Mouse (Mus musculus) heart, adult 8-10 months (tissue): ENCODE measurements at regions not wholly inside any gene's neighbourhood (a gene's known extent, or its start where the extent isn't known, plus 50 kb on each side); places are given as distances from the start of the nearest gene placed in this dataset.
A peak's percentile ranks its signal among the peaks of the same experiment; 100 is the strongest.

ENCODE experiments used
- DNase-seq: peaks from one replicate; pipeline ENCODE4 v3.0.0; 2022; ENCODE audit warnings: low spot score

- no peak for DNase-seq
Observed at GRCm38 (mm10) chr5:53329591-53329990, 62.7 kb downstream of the Smim20 start.

DNA sequence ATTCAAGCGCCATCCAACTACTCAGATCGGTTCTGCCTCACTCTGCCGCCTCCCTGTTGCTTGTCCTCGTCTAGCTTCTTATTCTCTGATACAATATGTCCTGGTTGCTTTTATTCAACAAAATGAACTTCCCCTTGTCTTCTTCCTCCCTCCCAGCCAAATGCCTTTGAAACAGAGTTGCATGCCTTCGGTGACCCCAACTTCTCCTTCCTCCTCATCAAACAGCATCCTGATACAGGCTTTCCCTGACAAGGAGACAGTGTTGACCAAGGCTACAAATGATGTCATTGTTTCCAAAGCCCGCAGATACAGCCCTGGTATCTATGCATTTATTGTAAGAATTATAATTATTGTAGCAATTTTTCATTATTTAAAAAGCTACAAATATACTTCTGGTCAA lies 69.8 kb downstream of the Smim20 start:
- no peak for DNase-seq

- DNase-seq, result no peak
Observed at GRCm38 (mm10) chr5:53337816-53338215, 70.9 kb downstream of the Smim20 start.

DNA sequence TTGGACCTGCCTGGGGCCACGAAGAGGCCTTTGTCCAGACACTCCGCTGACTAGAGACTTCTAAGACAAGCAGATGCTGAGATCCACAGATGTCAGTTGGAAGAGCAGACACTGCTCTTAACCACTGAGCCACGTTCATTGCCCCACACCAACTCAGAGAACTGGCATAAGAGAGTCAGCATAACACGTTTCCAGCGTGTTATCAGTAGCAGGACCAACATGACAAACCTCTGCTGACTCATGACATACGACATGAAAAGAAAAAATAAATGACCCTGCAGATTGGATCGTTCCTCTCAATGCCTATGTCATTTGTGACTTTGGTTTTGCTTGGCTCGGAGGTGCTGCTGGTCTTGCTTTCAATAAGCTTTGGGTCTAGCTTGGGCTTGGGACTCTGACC lies 78.3 kb downstream of the Smim20 start:
- no peak for DNase-seq

DNA sequence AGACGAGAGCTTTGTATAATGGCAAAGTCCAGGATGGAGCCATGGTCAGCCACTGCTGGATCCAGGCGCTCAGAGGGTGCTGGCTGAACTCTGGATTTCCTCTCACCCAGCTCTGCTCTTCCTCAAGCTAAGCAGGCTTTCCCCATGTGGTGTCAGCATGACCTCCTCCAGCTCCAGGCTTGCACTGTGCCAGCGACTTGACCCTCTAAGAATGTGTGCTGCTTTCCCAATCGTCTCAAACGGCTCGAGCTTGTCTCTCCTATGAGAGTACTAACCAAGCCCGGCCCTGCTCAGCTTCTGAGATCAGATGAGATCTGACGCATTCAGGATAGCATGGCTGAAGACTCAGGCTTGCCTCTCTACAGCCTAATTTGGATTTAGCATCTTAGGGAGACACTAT lies 79.1 kb downstream of the Smim20 start:
- no peak for DNase-seq

GRCm38 (mm10) chr5:53346756-53347155 lies 79.9 kb downstream of the Smim20 start:
- no peak for DNase-seq

- no peak for DNase-seq
Observed at GRCm38 (mm10) chr5:53352852-53353251, 86.0 kb downstream of the Smim20 start.

GRCm38 (mm10) chr5:53354296-53354695 lies 87.4 kb downstream of the Smim20 start:
- no peak for DNase-seq

- DNase-seq, result peak; percentile 78
Observed at GRCm38 (mm10) chr5:53355069-53355468, 88.2 kb downstream of the Smim20 start.

DNA sequence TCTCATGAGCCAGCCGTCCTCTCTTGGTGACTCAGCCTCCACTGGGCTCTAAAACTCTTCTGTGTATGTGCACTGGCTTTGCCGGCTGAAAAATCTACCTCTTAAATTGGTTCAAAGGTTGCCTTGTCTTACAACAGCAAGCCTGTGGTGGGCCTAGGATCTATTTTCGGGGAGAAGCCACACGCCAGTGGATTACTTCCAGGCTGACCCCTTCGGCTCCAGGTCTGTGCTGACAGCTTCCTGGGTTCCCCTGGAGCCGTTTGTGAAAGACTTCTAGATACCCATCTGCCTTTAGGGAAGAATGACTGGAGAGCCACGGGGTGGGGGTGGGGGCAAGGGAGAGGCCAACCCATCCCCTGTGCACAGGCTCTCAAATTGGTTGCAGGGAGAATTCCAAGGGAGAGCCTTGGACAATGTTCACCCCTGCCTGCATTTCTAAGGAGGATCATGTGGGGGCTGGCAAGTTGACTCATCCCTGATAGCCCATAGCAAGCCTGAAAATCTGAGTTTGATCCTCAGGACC lies 90.3 kb downstream of the Smim20 start:
- DNase-seq, result no peak

DNA sequence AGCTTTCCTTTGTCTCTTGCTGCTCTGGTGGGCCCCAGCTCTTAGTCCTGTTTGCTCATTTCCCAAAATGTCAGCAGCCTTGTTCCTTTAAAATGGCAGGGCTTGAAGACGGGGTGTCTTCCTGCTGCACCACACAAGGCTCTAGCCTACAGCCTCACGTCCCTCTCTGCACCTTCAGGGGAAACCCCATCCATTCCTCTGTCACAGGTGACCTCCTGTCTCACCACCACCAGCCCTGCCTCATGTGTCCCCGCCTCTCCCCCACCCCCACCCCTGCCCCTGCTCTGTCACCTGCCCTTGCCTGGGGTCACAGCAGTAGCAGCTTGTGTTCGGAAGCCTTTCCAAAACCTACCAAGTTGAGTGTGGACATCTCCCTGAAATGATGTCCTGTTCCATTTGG lies 91.3 kb downstream of the Smim20 start:
- DNase-seq, result no peak

- no peak for DNase-seq
Observed at GRCm38 (mm10) chr5:53359887-53360286, 93.0 kb downstream of the Smim20 start.

DNA sequence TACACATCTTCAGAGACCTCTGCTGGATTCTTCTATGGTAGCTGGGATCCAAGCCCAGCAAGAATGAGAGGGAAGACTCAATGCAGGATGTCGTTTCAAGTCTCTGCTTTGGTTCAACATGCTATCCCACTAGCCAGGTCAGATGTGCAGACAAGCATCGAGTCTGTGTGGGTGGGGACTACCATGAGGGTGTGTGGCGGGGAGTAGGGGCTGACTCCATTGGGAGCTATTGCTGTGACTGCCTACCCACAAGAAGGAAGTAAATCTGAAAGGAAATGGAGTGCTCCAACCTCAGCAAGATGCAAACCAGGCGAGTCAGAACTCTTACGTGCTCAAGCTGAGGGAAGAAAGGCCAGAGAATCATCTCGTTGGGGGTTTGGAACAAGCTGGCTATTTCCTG lies 94.4 kb downstream of the Smim20 start:
- DNase-seq, result no peak

DNA sequence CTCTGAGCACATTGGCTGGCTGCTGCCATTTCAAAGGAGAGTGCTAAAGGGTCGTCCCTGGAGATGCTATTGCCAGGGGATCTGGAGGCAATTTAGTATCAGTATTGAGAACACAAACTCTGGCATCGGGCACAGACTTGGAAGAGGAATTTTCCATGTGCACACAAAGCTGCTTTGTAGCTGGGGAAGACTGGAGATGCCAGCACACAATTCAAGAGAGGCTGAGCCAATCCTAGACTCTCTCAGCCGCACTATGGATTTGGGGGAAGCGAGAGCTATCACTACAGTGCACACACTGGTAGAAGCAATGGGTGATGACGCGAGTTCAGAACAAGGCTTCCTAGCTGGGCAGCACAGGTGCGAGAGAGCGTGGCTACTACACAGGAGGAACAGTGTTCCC lies 97.0 kb downstream of the Smim20 start:
- no peak for DNase-seq

DNA sequence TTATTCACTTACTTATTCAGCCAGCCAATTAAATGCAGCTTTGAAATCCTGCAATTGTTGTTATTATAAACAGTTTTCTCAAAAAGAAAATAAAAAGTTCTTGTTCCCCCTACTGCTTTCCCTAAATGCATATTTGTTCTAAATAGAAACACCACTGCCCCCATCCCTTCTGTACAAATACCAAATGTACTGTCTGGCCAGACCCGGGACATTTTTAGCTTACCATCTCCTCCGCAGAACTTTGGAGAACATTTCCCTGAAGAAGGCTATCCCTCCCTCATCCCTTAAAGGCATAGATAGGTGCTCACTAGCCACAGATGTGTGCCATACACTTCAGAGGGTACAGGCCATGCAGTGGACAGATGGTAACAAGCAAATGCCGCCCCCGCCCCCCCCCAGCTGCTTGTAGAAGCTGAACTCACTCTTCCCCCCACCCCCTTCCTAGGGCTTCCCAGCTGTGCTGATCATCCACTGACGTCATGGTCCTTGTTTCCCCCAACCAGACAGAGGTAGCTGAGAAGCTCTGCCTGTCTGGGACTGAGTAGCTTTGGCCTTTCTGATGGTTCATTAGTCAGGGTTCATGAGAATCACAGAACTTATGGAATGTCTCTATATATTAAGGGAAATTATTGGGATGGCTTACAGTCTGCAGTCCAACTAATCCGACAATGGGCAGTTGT lies 98.9 kb upstream of the Rbpj start:
- no peak for DNase-seq

GRCm38 (mm10) chr5:53370272-53370671 lies 95.7 kb upstream of the Rbpj start:
- DNase-seq, result no peak

DNA sequence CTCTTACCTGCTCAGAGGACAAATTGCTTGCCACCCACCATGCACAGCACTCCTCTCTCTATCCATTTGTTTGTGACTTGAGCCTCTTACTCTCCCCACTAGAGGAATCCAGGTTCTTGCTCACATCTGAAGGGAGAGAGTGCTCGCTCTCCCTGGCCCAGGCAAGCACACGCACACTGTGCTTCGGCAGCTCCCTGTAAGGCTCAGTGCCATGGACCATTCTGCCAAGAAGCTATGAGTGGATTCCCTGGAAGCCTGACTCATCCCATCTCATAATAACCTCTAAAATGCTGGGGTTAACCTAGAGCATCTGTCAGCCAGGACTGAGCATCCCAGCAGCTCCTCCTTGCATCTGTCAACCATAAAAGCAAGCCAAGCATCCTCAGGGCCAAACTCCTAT lies 94.3 kb upstream of the Rbpj start:
- DNase-seq, result no peak

GRCm38 (mm10) chr5:53373315-53373714 lies 92.6 kb upstream of the Rbpj start:
- no peak for DNase-seq

DNA sequence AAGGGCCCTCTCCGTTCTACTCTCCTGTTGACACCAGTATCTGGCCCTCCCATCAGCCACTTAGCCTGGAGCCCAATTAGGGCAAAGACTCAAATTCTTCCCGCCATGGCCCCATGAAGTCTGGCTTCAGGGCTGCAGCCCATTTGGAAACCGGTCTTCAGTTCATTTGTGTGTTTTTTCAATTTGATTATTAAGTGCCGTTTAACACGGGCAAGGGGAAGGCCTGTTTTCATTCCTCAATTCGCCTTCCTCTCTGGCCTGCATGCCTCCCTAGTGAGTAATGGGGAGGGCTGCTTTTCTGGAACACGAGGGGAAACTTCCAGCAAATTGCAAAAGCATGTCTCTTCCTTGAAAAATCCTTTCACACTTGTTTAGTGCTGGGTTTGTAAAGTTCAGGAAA lies 89.1 kb upstream of the Rbpj start:
- no peak for DNase-seq

- DNase-seq, result no peak
Observed at GRCm38 (mm10) chr5:53377698-53378097, 88.3 kb upstream of the Rbpj start.

- DNase-seq, result no peak
Observed at GRCm38 (mm10) chr5:53378106-53378505, 87.8 kb upstream of the Rbpj start.

DNA sequence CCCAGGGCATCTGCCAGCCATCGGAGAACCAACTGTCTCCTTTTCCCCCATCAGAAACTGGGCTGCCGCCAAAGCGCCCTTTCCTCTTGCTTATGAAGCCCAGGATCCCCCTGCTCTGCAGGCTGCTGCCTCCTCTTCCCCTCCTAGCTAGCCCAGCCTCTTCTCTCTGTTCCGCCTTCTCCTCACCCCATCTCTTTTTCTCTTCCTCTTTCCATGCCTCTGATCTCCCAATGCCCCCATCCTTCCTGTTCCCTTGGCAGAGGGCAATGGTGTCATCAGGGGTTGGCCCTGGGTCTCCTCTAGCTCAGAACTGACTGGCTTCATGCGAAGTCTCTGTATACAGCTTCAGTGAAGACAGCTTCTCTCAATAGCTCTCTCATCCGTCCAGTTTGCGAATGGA lies 87.4 kb upstream of the Rbpj start:
- DNase-seq, result no peak

GRCm38 (mm10) chr5:53379612-53380011 lies 86.3 kb upstream of the Rbpj start:
- DNase-seq, result no peak

GRCm38 (mm10) chr5:53380203-53380602 lies 85.7 kb upstream of the Rbpj start:
- no peak for DNase-seq
